Mouse (Mus musculus) spleen, adult 2 months (tissue): ENCODE data around the gene Odf2.

ENCODE experiments used
- CTCF ChIP-seq: fragments of 200-500 bp; IDR thresholded peaks from 2 replicates; pipeline ENCODE4 v1.5.1; 2011; ENCODE audit warnings: mild to moderate bottlenecking, inconsistent platforms; ENCODE audit not compliant: insufficient read depth, insufficient read length, insufficient replicate concordance; ENCODE audit errors: extremely low read depth
- POLR2A ChIP-seq: fragments of 200-500 bp; IDR thresholded peaks from 2 replicates; pipeline ENCODE4 v1.6.1; 2011; ENCODE audit warnings: low read depth, low read length, inconsistent platforms

DNA sequence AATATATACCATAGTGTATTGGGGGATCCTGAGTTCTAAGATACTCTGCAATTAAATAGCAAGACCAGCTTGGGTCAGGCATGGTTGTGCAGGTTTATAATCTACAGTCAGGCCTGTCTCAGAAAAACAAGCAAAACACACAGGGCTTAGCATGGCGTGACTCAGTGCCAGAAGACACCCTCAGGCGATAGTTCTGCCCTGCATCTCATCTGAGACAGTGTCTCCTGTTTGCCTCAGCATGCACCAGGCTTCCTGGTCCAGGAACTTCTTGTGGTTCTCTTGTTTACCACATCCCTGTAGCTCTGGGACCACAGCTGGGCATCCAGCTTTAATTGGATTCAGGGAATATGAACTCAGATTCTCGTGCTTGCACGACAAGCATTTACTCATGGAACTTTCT, 23.9 kb upstream of the Odf2 start:
- TF ChIP-seq CTCF: no peak
- no peak for TF ChIP-seq POLR2A
